Mouse (Mus musculus) neural tube, embryonic 14.5 days (tissue): ENCODE measurements around the gene Gm40460. TPM values are rescaled to one million over a fixed set of nuclear protein-coding genes. Genes with fewer than 3 reads are reported as not detected.
"Not testable (repeated sequence)": the region's sequence is repeated elsewhere in the genome, so short reads cannot be mapped to it uniquely, and the experiment has no call there.

Experiments used
- ATAC-seq: fragments of 200-750 bp; cut with Nextera tagmentation; 2 replicates; pipeline ENCODE4 v1.8.0; 2017; ENCODE audit warnings: low read depth, mild to moderate bottlenecking, moderate TSS enrichment, moderate library complexity
- H3K27ac ChIP-seq: fragments of 300-500 bp; sonication (generic); 2 replicates; pipeline ENCODE4 v1.5.1; 2014; ENCODE audit warnings: low read depth, mild to moderate bottlenecking, control low read depth, low read length, moderate library complexity, mixed read lengths
- H3K27me3 ChIP-seq: fragments of 300-500 bp; sonication (generic); 2 replicates; pipeline ENCODE4 v1.6.1; 2014; ENCODE audit warnings: low read length; ENCODE audit not compliant: control insufficient read depth, insufficient read depth
- H3K36me3 ChIP-seq: fragments of 300-500 bp; sonication (generic); 2 replicates; pipeline ENCODE4 v1.6.1; 2014; ENCODE audit warnings: low read length, mixed read lengths; ENCODE audit not compliant: control insufficient read depth, insufficient read depth
- H3K4me1 ChIP-seq: fragments of 300-500 bp; sonication (generic); 2 replicates; pipeline ENCODE4 v1.6.1; 2014; ENCODE audit warnings: low read length; ENCODE audit not compliant: control insufficient read depth, insufficient read depth
- H3K4me2 ChIP-seq: fragments of 300-500 bp; sonication (generic); 2 replicates; pipeline ENCODE4 v1.6.1; 2014; ENCODE audit warnings: mild to moderate bottlenecking, low read depth, low read length, control low read depth
- H3K4me3 ChIP-seq: fragments of 300-500 bp; sonication (generic); 2 replicates; pipeline ENCODE4 v1.5.1; 2014; ENCODE audit warnings: low read depth, low read length, control low read depth, mixed read lengths
- H3K9ac ChIP-seq: fragments of 300-500 bp; sonication (generic); replicated peaks from 2 replicates; pipeline ENCODE4 v1.6.1; 2014; ENCODE audit warnings: low read depth, mild to moderate bottlenecking, control low read depth, low read length, mixed read lengths
- H3K9me3 ChIP-seq: fragments of 300-500 bp; sonication (generic); 2 replicates; pipeline ENCODE4 v1.6.1; 2016; ENCODE audit warnings: low read length; ENCODE audit not compliant: control insufficient read depth
- WGBS: fragments of 180-500 bp; shearing (Covaris S2); extraction: QIAGEN DNeasy Blood & Tissue Kit; methylation state at CpG from one replicate; pipeline ENCODE4 v1.1.7; 2014; 5-methylcytosine and 5-hydroxymethylcytosine counted together
- polyA plus RNA-seq: library from polyadenylated mRNA; unstranded; fragments of >200 nt; fragmentation: Nextera tagmentation; extraction: Ambion mirVana; gene quantifications from 2 replicates; pipeline ENCODE4 v1.2.1, GENCODE M21; 2014

Gm40460 gene
- polyA plus RNA-seq, 1 experiment from 2014 or later: not detected

DNA sequence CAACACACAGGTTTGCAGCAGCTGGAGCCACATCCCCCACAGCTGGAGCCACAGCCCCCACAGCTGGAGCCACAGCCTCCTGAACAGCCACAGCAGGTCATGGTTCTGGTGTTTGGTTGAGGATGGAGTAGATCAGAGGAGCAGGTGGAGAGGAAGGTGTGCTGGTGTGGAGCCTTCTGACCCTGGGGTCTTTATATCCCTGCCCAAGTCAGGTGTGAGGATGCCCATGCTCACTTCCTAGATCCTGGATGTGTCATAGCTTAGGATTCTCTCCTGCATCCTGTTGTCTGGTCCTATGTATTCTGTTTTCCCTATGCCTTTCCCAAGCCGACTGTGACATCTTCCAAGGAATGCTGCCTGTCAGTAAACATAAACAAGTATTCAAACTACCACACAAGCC, 17.4 kb upstream of the Gm40460 start, which contains the start of gene Gm2431:
Gm2431 (minus strand) TSS at position 101 of the 400 bp plus-strand sequence.
- H3K27me3 ChIP-seq, H3K36me3 ChIP-seq, ATAC-seq, H3K4me3 ChIP-seq, H3K9me3 ChIP-seq, H3K9ac ChIP-seq, H3K4me2 ChIP-seq, H3K4me1 ChIP-seq, H3K27ac ChIP-seq: not testable (repeated sequence)
- WGBS: 74% methylated on average over 1 of the region's 1 CpGs

DNA sequence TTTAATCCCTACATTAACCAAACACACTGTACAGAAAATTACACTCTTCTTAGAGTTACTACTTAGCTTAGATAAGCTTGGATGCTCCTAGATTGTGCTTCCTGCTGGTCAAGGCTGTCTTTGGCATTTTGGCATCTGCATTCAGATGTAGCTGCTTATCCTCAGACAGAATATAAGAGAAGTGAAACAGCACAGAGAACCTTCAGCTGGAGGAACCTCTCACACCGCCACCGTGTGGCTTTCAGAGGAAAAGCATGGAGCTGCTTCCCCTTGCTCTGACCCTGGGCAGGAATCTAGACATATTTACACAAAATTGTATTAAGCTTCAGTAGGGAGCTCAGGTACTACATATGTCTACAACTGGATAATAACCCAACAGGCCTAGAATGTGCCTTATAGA, 14.6 kb upstream of the Gm40460 start:
- Histone ChIP-seq H3K9ac (no peak overlapping the region), H3K9me3 (no peaks in the 10 kb centered on the region), H3K36me3 (no peaks in the 10 kb centered on the region), H3K4me2 (no peak overlapping the region), H3K4me3 (no peak overlapping the region), H3K27ac (no peak overlapping the region), H3K27me3 (no peaks in the 10 kb centered on the region), H3K4me1 (no peaks in the 10 kb centered on the region)
- 0% methylated on average over 2 of the region's 2 CpGs for WGBS
- no peak for ATAC-seq

DNA sequence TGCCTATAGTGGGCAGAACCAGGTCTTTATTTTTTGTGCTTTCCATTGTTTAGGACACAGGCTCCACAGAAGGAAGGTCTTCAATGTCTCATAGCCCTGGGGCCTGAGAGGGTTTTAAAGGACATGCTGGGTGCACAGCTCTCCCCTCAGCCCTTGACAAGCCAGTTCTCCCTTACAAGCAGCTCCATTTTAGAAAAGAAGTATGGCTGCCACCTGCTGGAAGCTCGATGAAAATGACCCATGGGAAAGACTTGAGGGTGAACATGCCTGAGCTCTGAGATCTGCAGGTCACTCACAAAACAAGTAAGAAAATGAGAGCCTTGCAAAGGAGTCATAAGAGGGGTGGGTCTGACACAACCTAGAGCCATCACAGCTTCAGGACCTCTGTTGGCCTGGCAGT, 8.9 kb upstream of the Gm40460 start:
- H3K36me3 ChIP-seq: no peaks in the 10 kb centered on the region
- no peak overlapping the region for H3K4me2 ChIP-seq
- ATAC-seq: no peak
- no peaks in the 10 kb centered on the region for H3K9me3 ChIP-seq
- WGBS: 0% methylated on average over 1 of the region's 1 CpGs
- H3K9ac ChIP-seq: no peak overlapping the region
- H3K27ac ChIP-seq: no peak overlapping the region
- no peaks in the 10 kb centered on the region for H3K27me3 ChIP-seq
- H3K4me1 ChIP-seq: no peaks in the 10 kb centered on the region
- H3K4me3 ChIP-seq: no peak overlapping the region

DNA sequence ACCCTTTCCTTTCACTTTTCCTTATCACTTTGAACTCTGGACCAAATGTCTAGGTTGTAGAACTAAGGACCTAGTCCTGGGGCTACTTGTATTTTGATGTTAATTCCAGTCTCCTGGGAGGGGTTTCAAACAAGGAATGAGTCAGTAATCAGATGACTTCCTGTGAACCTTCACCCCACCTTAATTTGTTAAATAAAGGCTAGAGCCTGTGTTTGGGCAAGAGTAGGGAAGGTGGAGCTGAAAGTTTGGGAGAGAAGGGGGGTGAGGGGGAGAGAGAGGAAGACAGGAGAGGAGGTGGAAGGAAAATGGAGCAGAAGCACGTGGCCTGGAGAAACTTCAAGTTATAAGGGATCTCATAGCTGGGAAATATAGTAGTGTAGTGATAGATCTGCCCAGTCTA, 9.3 kb downstream of the Gm40460 start:
- H3K4me1 ChIP-seq: no peaks in the 10 kb centered on the region
- H3K9me3 ChIP-seq: no peaks in the 10 kb centered on the region
- no peaks in the 10 kb centered on the region for H3K36me3 ChIP-seq
- no peak overlapping the region for H3K27ac ChIP-seq
- H3K4me2 ChIP-seq: no peak overlapping the region
- ATAC-seq: no peak
- H3K4me3 ChIP-seq: no peak overlapping the region
- WGBS: 40% methylated on average over 1 of the region's 1 CpGs
- H3K9ac ChIP-seq: no peak overlapping the region
- H3K27me3 ChIP-seq: no peaks in the 10 kb centered on the region

DNA sequence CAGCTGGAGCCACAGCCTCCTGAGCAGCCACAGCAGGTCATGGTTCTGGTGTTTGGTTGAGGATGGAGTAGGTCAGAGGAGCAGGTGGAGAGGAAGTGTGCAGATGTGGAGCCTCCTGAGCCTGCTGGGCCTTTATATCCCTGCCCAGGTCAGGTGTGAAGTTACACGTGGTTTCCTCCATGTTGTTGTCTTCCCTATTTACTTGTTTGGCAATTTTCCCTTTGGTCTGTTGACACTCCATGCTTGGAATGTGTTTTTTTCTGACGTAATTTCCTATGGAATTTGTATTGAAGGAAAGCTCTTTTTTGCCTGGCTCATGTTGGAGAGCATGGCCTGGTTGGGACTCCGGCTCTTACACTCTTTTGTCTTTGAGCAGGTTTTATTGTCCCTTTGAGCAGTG, 11.0 kb downstream of the Gm40460 start, which contains the start of gene Krtap5-5:
Krtap5-5 (minus strand) TSS at position 101 of the 400 bp plus-strand sequence.
- not testable (repeated sequence) for H3K27ac ChIP-seq, ATAC-seq, H3K36me3 ChIP-seq, H3K4me2 ChIP-seq, H3K27me3 ChIP-seq, H3K4me3 ChIP-seq, H3K9ac ChIP-seq, H3K9me3 ChIP-seq, H3K4me1 ChIP-seq
- WGBS: 39% methylated on average over 3 of the region's 3 CpGs

DNA sequence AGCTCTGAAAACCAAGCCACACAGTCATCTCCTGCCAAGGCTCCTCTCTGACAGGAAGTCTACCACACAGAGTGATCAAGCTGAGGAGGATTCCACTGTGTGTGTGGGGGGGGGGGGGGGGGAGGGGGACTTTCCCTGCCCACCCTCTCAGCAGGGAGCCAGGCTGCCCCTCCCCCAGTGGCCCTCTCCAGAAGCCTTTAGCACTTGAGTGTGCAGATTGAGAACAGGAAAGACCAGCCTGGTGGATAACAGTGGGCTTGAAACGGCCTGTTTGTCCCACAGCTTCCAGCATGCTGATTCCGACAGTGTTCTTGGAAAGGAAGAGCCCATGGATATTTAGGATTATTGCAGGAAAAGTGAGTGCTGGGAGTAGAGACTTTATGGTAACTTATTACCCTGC, 16.4 kb downstream of the Gm40460 start:
- Histone ChIP-seq H3K4me1 (no peaks in the 10 kb centered on the region), H3K9ac (no peak overlapping the region), H3K4me2 (no peak overlapping the region), H3K27me3 (no peaks in the 10 kb centered on the region), H3K9me3 (no peaks in the 10 kb centered on the region), H3K36me3 (no peaks in the 10 kb centered on the region), H3K4me3 (no peak overlapping the region), H3K27ac (no peak overlapping the region)
- 56% methylated on average over 2 of the region's 2 CpGs for WGBS
- ATAC-seq: no peak

DNA sequence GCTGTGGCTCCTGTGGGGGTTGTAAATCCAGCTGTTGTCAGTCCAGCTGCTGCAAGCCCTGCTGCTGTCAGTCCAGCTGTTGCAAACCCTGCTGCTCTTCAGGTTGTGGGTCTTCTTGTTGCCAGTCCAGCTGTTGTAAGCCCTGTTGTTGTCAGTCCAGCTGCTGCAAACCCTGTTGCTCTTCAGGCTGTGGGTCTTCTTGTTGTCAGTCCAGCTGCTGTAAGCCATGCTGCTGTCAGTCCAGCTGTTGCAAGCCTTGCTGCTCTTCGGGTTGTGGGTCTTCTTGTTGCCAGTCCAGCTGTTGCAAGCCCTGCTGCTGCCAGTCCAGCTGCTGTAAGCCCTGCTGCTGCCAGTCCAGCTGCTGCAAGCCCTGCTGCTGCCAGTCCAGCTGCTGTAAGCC, 28.7 kb downstream of the Gm40460 start:
- not testable (repeated sequence) for H3K4me3 ChIP-seq, H3K27ac ChIP-seq, H3K4me1 ChIP-seq, H3K9me3 ChIP-seq, H3K27me3 ChIP-seq, H3K9ac ChIP-seq, H3K4me2 ChIP-seq, H3K36me3 ChIP-seq, ATAC-seq
- 68% methylated on average over 1 of the region's 1 CpGs for WGBS

DNA sequence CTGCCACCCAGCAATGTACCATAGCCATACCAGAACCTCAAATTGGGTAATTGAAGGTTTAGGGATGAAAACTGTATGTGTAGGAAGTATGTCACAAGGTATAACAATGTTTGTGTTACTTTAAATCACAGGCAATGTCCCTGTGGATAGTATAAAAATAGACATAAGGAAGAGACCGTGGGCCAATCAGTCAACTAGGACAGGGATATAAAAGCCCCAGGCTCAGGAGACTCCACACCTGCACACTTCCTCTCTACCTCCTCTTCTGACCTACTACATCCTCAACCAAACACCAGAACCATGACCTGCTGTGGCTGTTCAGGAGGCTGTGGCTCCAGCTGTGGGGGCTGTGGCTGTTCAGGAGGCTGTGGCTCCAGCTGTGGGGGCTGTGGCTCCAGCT, 29.3 kb downstream of the Gm40460 start, which contains the start of gene Gm7579:
Gm7579 (plus strand) TSS at position 301 of the 400 bp plus-strand sequence.
- Histone ChIP-seq H3K36me3 (no peaks in the 10 kb centered on the region), H3K4me2 (no peak within 1 kb of the TSS), H3K9me3 (no peaks in the 10 kb centered on the region), H3K4me1 (no peaks in the 10 kb centered on the region), H3K27ac (no peak within 1 kb of the TSS), H3K27me3 (no peaks in the 10 kb centered on the region), H3K9ac (no peak within 1 kb of the TSS), H3K4me3 (no peak within 1 kb of the TSS)
- WGBS: 79% methylated on average over 1 of the region's 1 CpGs
- ATAC-seq: no peak

DNA sequence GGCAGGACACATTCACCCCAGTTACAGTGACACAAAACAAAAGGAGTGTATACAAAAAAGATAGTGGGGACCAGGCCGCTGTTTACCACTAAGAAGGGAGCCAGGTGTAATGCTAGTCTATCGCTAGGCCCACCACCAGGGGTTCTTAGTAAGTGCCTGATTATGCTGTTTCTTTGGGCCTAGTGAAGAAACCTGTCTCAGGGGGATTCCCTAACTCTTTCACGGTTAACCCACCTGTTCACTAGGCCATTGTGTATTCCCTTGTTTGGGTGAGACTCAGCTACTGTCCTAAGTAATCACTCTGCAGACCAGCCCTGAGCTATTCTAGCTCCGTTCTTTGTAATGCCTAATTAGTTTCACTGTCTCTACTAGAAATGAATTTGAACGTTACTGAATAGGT, 34.0 kb downstream of the Gm40460 start:
- H3K4me3 ChIP-seq, H3K4me2 ChIP-seq, H3K27ac ChIP-seq, H3K4me1 ChIP-seq, ATAC-seq, H3K9me3 ChIP-seq, H3K27me3 ChIP-seq, H3K36me3 ChIP-seq, H3K9ac ChIP-seq: not testable (repeated sequence)
- 80% methylated on average over 5 of the region's 5 CpGs for WGBS

DNA sequence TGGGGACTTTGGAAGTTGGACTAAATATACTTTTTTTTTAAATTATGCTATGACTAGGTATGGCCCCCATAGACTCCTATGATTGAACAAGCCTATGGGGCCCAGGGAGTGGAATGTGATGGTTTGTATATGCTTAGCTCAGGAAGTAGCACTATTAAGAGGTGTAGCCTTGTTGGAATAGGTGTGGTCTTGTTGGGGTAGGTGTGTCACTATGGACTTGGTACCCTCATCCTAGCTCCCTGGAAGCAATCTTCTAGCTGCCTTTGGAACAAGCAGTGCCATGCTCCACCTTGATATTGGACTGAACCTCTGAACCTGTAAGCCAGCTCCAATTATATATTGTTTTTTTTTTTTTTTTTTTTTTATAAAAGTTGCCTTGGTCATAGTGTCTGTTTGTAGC, 35.4 kb downstream of the Gm40460 start:
- Histone ChIP-seq H3K9ac (no peak overlapping the region), H3K36me3 (no peaks in the 10 kb centered on the region), H3K4me3 (no peak overlapping the region), H3K27me3 (no peaks in the 10 kb centered on the region), H3K27ac (no peak overlapping the region), H3K9me3 (no peaks in the 10 kb centered on the region), H3K4me1 (no peaks in the 10 kb centered on the region), H3K4me2 (no peak overlapping the region)
- ATAC-seq: no peak
